Mouse (Mus musculus) C2C12 (cell line): Measurements from ENCODE around the gene Fam240a. TPM values are rescaled to one million over a fixed set of nuclear protein-coding genes. Genes with fewer than 3 reads are reported as not detected.

Experiments used
- H3K27me3 ChIP-seq: one replicate; pipeline ENCODE4 v1.6.1; 2011; ENCODE audit not compliant: control insufficient read depth, insufficient read depth, insufficient read length
- H3K36me3 ChIP-seq: one replicate; pipeline ENCODE4 v1.6.1; 2011; ENCODE audit not compliant: control insufficient read depth, insufficient read depth
- H3K4me3 ChIP-seq: one replicate; pipeline ENCODE4 v1.5.1; 2011; ENCODE audit warnings: mild to moderate bottlenecking, control low read depth; ENCODE audit not compliant: poor library complexity, insufficient read depth, severe bottlenecking
- H3K79me2 ChIP-seq: one replicate; pipeline ENCODE4 v1.6.1; 2011; ENCODE audit not compliant: control insufficient read depth, insufficient read depth
- H3K79me3 ChIP-seq: one replicate; pipeline ENCODE4 v1.6.1; 2011; ENCODE audit warnings: low read depth, control low read depth
- H3ac ChIP-seq: one replicate; pipeline ENCODE3; 2011; ENCODE audit warnings: low read depth; ENCODE audit not compliant: control insufficient read depth, insufficient read length
- CEBPB ChIP-seq: IDR thresholded peaks from one replicate; pipeline ENCODE4 v1.6.1; 2011; ENCODE audit warnings: low read depth, mild to moderate bottlenecking, control low read depth, moderate library complexity
- CTCF ChIP-seq: IDR thresholded peaks from one replicate; pipeline ENCODE4 v1.5.1; 2011; ENCODE audit not compliant: control insufficient read depth, insufficient read depth, insufficient read length
- FOSL1 ChIP-seq: IDR thresholded peaks from one replicate; pipeline ENCODE4 v1.8.0; 2011; ENCODE audit warnings: mild to moderate bottlenecking, low read length; ENCODE audit not compliant: poor library complexity, insufficient read depth, severe bottlenecking
- MAX ChIP-seq: IDR thresholded peaks from one replicate; pipeline ENCODE4 v1.6.1; 2011; ENCODE audit warnings: mild to moderate bottlenecking, control low read depth
- MYOD1 ChIP-seq: IDR thresholded peaks from one replicate; pipeline ENCODE4 v1.6.1; 2011; ENCODE audit warnings: low read depth; ENCODE audit not compliant: control insufficient read depth, insufficient read length
- MYOG ChIP-seq: IDR thresholded peaks from one replicate; pipeline ENCODE4 v1.6.1; 2011; ENCODE audit not compliant: control insufficient read depth, insufficient read length; ENCODE audit errors: extremely low read depth
- USF1 ChIP-seq: IDR thresholded peaks from one replicate; pipeline ENCODE4 v1.6.1; 2011; ENCODE audit warnings: low read depth, mild to moderate bottlenecking, control low read depth, moderate library complexity
- polyA plus RNA-seq: library from polyadenylated mRNA; unstranded; fragments of >200 nt; fragmentation: generic; extraction: Trizol; gene quantifications from one replicate; pipeline ENCODE4 v1.2.1, GENCODE M21; 2012; ENCODE audit warnings: missing spikeins

Gene Fam240a
- polyA plus RNA-seq, 1 experiment = not detected

DNA sequence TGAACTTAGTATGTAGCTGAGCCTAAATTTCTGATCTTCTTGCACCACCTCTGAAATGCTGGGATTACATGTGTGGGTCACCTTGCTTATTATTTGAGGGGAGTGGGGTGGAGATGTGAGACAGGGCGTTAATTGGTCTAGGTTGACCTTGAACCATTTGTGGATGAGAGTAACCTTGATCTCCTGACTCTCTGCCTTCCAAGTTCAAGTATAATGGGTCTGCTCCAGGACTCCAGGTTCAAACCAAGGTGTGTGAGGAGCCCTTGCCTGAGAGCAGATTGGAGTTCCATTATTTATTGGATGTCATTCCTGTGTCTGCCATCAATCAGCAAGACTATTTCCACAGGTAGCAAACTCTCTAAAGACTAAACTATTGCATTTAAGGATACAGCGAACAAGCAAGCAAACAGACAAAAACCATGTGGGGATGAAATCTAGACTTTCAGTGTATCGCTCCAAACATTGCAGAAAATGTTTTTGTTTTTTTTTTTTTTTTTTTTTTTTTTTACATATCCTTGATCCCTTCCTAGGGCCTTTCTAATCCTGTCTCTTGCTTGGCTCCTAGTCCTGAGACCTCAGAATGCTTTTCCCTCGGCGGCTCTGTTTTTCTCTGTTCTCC is 36.4 kb upstream of the Fam240a start:
- H3ac ChIP-seq = no peak overlapping the region
- no peak for TF ChIP-seq MYOG
- no peak for TF ChIP-seq MAX
- no peak for TF ChIP-seq CEBPB
- TF ChIP-seq FOSL1 = no peak
- no peak for TF ChIP-seq MYOD1
- no peak for TF ChIP-seq USF1
- no peak for TF ChIP-seq CTCF
- no peaks in the 10 kb centered on the region for H3K79me3 ChIP-seq
- H3K79me2 ChIP-seq = no peaks in the 10 kb centered on the region
- no peak overlapping the region for H3K4me3 ChIP-seq
- H3K36me3 ChIP-seq = no peaks in the 10 kb centered on the region
- H3K27me3 ChIP-seq = peaks cover 30% of the 10 kb centered on the region

DNA sequence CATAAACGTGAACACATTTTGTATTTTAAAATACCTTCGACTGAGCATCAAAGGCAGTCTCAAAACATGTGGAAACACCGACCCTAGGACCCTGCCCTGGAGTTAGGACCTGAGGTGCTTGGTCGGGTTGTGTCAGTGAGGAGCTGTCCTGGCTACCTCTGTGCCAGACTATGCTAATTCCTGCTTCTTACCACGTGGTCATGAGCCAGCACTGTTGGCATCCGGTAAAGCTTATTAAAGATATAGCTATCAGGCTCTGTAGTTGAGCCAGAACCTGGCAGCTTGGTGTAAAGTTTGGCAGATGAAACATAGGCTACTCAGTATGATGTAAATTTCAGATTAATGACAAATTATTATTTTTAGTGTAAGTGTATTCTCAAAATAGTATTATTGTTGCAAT is 35.7 kb upstream of the Fam240a start:
- H3K36me3 ChIP-seq = no peaks in the 10 kb centered on the region
- H3K79me3 ChIP-seq = no peaks in the 10 kb centered on the region
- H3K27me3 ChIP-seq = peaks cover 34% of the 10 kb centered on the region
- TF ChIP-seq MYOD1 (no peak), USF1 (no peak)
- no peaks in the 10 kb centered on the region for H3K79me2 ChIP-seq
- no peak overlapping the region for H3ac ChIP-seq
- no peak overlapping the region for H3K4me3 ChIP-seq

DNA sequence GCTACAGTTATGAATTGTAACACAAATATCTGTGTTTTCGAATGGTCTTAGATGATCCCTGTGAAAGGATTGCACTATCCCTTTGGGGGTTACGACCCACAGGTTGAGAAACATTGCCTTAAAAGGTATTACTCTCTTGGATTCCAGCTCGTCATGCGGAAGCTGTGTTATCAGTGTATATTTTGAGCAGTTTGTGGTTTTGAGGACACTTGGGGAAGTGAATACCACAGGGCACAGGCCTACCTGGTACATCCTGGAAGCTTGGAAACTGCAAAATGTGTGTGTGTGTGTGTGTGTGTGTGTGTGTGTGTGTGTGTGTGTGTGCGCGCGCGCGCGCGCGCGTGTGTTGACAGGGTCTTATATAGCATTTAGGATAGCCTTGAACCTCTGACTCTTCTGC is 35.2 kb upstream of the Fam240a start:
- Histone ChIP-seq H3K27me3 (peaks cover 39% of the 10 kb centered on the region), H3ac (no peak overlapping the region), H3K79me2 (no peaks in the 10 kb centered on the region), H3K36me3 (no peaks in the 10 kb centered on the region), H3K4me3 (no peak overlapping the region), H3K79me3 (no peaks in the 10 kb centered on the region)
- no peak for TF ChIP-seq MYOG
- TF ChIP-seq CTCF = no peak
- no peak for TF ChIP-seq MYOD1

DNA sequence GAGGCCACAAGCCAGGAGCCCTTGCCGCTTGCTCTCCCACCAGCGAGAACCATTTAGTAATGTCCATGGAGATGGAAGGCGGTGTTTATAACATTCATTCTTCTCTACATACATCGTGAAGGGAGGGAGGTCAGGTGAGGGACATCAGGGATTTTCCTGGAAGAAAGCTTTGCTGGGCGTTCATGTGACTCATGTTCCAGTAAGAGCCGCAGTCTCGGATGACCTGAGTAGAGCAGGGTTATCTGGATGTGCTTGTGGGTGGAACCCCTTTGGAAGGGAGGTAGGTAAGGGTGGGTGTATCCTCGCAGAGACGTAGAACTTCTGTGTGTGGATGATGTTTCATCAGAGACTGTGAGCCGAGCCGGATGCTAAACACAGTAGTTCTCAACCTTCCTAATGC is 34.7 kb upstream of the Fam240a start, which contains the start of gene Lrrc2:
Lrrc2 (plus strand) TSS at position 149 of the 400 bp plus-strand sequence.
- H3K79me2 ChIP-seq = no peaks in the 10 kb centered on the region

DNA sequence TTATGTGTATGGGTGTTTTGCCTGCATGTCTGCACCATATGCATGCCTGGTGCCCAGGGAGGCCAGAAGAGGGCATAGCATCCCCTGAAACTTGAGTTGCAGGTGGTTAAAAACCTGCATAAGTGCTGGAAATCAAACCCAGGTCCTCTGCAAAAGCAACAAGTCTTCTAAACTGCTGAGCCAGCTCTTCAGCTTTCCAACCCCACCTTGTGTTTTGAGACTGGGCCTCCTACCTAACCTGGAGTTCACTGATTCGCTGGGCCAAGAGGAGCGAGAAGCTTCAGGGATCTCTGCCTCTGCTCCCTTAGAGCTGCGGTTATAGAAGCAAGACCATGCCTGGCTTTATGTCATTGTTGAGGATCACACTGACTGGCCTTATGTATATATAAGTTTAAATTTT is 33.4 kb upstream of the Fam240a start:
- Histone ChIP-seq H3K79me2 (no peaks in the 10 kb centered on the region), H3K27me3 (peaks cover 32% of the 10 kb centered on the region), H3K4me3 (no peak overlapping the region), H3ac (no peak overlapping the region), H3K79me3 (no peaks in the 10 kb centered on the region), H3K36me3 (no peaks in the 10 kb centered on the region)
- TF ChIP-seq USF1 (no peak), MAX (no peak), CEBPB (no peak), MYOG (no peak)

More for the DNA sequence above, 34.7 kb upstream of the Fam240a start, which contains the start of gene Lrrc2:
- Histone ChIP-seq H3K79me3 (no peaks in the 10 kb centered on the region), H3K4me3 (no peak within 1 kb of the TSS), H3ac (no peak within 1 kb of the TSS), H3K36me3 (no peaks in the 10 kb centered on the region), H3K27me3 (peaks cover 42% of the 10 kb centered on the region)
- TF ChIP-seq MAX (no peak), MYOD1 (no peak), MYOG (no peak), USF1 (no peak), FOSL1 (no peak), CEBPB (no peak), CTCF (no peak)

DNA sequence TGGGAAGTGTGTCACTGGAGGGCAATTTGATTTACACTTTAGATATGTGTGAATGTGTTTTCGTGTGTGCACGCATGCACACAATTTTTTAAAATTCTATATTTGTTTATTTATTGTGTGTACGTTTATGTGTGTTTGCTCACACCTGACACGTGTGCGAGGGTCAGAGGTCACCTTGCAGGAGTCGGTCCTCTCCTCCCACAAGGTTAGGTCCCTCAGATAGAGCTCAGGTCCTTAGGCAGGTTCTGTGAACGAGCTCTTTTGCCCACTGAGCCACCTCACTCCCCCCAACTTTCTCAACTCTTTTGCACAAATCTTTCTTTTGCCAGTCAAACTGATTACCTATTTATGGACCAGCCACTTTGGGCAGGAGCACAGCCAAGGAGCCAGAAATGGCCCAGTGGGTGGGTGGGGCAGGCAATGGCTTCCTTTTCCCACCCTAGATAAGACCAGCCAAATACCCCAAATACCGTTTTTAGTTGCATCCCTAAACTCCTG is 32.2 kb upstream of the Fam240a start:
- H3K27me3 ChIP-seq = peaks cover 29% of the 10 kb centered on the region

DNA sequence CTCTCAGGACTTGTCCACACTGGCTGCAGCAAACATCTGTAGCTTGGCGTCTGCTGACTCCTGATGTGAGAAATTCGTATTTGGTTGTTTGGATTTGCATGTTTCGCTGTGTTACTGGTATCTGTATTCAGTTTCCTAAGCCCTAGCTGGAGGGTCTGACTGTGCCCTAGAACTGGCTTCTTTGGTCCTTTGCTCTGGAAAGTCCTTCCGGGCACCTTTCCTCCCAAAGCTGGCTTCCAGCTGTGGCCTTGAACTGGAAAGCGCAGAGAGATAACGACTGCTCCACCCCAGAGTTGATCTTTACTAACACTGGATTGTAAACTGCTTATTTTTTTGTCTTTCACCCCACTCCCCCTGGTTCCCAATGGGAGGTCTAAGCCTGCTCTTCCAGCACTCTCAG is 31.2 kb upstream of the Fam240a start:
- Histone ChIP-seq H3K79me2 (no peaks in the 10 kb centered on the region), H3K36me3 (no peaks in the 10 kb centered on the region), H3K4me3 (no peak overlapping the region), H3K79me3 (no peaks in the 10 kb centered on the region), H3ac (no peak overlapping the region), H3K27me3 (peaks cover 25% of the 10 kb centered on the region)
- TF ChIP-seq FOSL1 (no peak), CEBPB (no peak), MYOD1 (no peak), MAX (no peak)

More for the DNA sequence above, 32.2 kb upstream of the Fam240a start:
- TF ChIP-seq MAX = no peak
- Histone ChIP-seq H3K4me3 (no peak overlapping the region), H3K36me3 (no peaks in the 10 kb centered on the region), H3ac (no peak overlapping the region), H3K79me2 (no peaks in the 10 kb centered on the region), H3K79me3 (no peaks in the 10 kb centered on the region)
